Mouse (Mus musculus): ENCODE measurements around the gene Osgepl1.

- TF ChIP-seq BHLHE40 (IDR thresholded peaks at IDR 0.05; ENCODE audit: low read depth, low read length): no peak
- TF ChIP-seq MAFK (IDR thresholded peaks at IDR 0.05; ENCODE audit: insufficient replicate concordance, low read length): no peak
- TF ChIP-seq CHD2 (IDR thresholded peaks at IDR 0.05; ENCODE audit: low read length): no peak
- TF ChIP-seq CTCF (conservative IDR thresholded peaks at IDR 0.05 in 1 of 2, IDR thresholded peaks at IDR 0.05 in 1 of 2; ENCODE audit: low read depth in 2 of 2, low read length in 2 of 2): no peak
- no peak for TF ChIP-seq EP300 (IDR thresholded peaks at IDR 0.05; ENCODE audit: low read length)
- no peak for TF ChIP-seq POLR2A (IDR thresholded peaks at IDR 0.05; ENCODE audit: low read depth, low read length)
- no peak for TF ChIP-seq POLR2AphosphoS2 (IDR thresholded peaks at IDR 0.05; ENCODE audit: low read depth, low read length)
- TF ChIP-seq ZMIZ1 (IDR thresholded peaks at IDR 0.05; ENCODE audit: low read depth, low read length): no peak
- TF ChIP-seq RAD21 (IDR thresholded peaks at IDR 0.05; ENCODE audit: low read depth, low read length): no peak
These were observed 22.2 kb upstream of the Osgepl1 start for GRCm38 (mm10) chr1:53291197-53291596.

All from CH12.LX (cell line).